Mouse (Mus musculus): ENCODE data around the gene Trp53. TPM values are rescaled to one million over a fixed set of nuclear protein-coding genes. Genes with fewer than 3 reads are reported as not detected.

The Trp53 gene
- polyA plus RNA-seq, 1 experiment from 2014 or later: 117 TPM

DNA sequence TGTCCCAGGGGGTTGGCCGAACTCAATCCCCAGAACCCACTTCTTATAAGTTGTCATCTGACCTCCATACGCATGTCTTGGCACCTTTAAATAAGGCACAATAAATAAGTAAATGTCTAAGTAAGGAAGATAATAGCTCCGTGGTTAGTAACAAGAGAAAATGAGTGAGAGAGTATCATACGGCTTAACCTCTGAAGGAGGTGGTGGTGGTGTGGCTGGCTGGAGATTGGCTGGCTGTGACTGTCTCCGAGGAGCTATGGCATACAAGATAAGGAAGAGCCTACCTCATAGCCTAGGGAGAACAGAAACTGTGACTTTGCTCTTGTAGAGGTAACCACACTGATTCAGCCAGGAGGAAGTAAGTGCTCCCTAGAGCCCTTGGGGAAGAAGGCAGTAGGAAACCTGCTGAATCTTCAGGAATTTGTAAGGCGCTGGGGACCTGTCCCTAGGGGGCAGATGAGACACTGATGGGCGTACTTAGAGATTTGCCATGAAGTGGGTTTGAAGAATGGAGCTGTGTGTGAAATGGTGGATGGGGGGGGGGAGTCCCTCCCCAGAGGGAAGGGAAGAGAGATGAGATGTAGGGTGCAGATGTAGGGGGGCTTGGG lies 5.7 kb downstream of the Trp53 start:
- Histone ChIP-seq H3K27ac (replicated peaks) (no peak overlapping the region), H3K4me2 (replicated peaks) (no peak overlapping the region), H3K4me3 (no peak overlapping the region), H3K27me3 (no peaks in the 10 kb centered on the region), H3K9ac (replicated peaks) (no peak overlapping the region), H3K4me1 (peaks cover 12% of the 10 kb centered on the region), H3K36me3 (peaks cover 44% of the 10 kb centered on the region), H3K9me3 (no peaks in the 10 kb centered on the region)
- ATAC-seq (ENCODE audit: low FRiP score, low read depth): no peak
- 86% methylated on average over 7 of the region's 7 CpGs for WGBS

DNA sequence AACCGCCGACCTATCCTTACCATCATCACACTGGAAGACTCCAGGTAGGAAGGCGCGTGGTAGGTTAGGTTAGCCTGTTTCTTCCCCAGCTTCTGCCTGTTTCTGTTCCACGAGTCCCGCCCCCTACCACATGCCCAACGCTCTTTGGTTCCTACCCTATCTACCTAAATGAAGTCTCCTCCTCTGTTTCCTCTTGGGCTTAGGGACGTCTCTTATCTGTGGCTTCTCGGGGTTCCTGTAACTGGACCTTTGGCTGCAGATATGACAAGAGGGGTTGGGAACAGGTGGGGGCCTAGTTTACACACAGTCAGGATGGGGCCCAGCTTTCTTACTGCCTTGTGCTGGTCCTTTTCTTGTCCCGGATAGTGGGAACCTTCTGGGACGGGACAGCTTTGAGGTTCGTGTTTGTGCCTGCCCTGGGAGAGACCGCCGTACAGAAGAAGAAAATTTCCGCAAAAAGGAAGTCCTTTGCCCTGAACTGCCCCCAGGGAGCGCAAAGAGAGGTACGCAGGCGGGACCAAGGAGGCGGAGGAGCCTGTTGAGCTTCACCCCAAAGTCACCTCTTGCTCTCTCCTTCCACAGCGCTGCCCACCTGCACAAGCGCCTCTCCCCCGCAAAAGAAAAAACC lies 9.2 kb downstream of the Trp53 start:
- H3K9me3 ChIP-seq: no peaks in the 10 kb centered on the region
- no peak overlapping the region for H3K27ac ChIP-seq (replicated peaks)
- no peak overlapping the region for H3K4me2 ChIP-seq (replicated peaks)
- no peak for ATAC-seq (ENCODE audit: low FRiP score, low read depth)
- 94% methylated on average over 22 of the region's 22 CpGs for WGBS
- H3K36me3 ChIP-seq: peaks cover 63% of the 10 kb centered on the region
- H3K4me1 ChIP-seq: 0 out of 2 replicates have a peak, but pooled peaks cover 4% of the 10 kb centered on the region
- H3K27me3 ChIP-seq: no peaks in the 10 kb centered on the region
- no peak overlapping the region for H3K9ac ChIP-seq (replicated peaks)
- no peak overlapping the region for H3K4me3 ChIP-seq

DNA sequence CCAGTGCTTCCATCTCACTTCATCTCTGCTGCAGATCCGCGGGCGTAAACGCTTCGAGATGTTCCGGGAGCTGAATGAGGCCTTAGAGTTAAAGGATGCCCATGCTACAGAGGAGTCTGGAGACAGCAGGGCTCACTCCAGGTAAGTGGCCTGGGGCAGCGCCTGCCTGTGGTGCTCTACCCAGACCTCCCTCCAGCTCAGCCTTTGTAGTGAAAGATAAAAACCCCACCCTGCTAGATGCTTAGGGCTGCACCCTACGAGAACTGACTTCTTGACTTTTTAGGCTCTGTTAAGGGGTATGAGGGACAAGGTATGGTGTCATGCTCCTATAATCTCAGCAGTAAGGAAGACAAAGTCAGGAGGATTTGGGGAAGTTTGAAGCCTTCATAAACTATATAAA lies 10.5 kb downstream of the Trp53 start:
- no peak overlapping the region for H3K9ac ChIP-seq (replicated peaks)
- ATAC-seq (ENCODE audit: low FRiP score, low read depth): no peak
- 91% methylated on average over 8 of the region's 8 CpGs for whole genome bisulfite sequencing
- no peak overlapping the region for H3K4me2 ChIP-seq (replicated peaks)
- no peaks in the 10 kb centered on the region for H3K27me3 ChIP-seq
- no peaks in the 10 kb centered on the region for H3K9me3 ChIP-seq
- H3K27ac ChIP-seq (replicated peaks): no peak overlapping the region
- no peak overlapping the region for H3K4me3 ChIP-seq
- H3K36me3 ChIP-seq: peaks cover 63% of the 10 kb centered on the region
- no peaks in the 10 kb centered on the region for H3K4me1 ChIP-seq

DNA sequence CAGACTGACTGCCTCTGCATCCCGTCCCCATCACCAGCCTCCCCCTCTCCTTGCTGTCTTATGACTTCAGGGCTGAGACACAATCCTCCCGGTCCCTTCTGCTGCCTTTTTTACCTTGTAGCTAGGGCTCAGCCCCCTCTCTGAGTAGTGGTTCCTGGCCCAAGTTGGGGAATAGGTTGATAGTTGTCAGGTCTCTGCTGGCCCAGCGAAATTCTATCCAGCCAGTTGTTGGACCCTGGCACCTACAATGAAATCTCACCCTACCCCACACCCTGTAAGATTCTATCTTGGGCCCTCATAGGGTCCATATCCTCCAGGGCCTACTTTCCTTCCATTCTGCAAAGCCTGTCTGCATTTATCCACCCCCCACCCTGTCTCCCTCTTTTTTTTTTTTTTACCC lies 11.3 kb downstream of the Trp53 start:
- Histone ChIP-seq H3K36me3 (peaks cover 63% of the 10 kb centered on the region), H3K27me3 (no peaks in the 10 kb centered on the region), H3K4me3 (no peak overlapping the region), H3K9ac (replicated peaks) (no peak overlapping the region), H3K4me2 (replicated peaks) (no peak overlapping the region), H3K9me3 (no peaks in the 10 kb centered on the region), H3K27ac (replicated peaks) (no peak overlapping the region), H3K4me1 (no peaks in the 10 kb centered on the region)
- ATAC-seq (ENCODE audit: low FRiP score, low read depth): no peak
- 87% methylated on average over 3 of the region's 3 CpGs for WGBS

DNA sequence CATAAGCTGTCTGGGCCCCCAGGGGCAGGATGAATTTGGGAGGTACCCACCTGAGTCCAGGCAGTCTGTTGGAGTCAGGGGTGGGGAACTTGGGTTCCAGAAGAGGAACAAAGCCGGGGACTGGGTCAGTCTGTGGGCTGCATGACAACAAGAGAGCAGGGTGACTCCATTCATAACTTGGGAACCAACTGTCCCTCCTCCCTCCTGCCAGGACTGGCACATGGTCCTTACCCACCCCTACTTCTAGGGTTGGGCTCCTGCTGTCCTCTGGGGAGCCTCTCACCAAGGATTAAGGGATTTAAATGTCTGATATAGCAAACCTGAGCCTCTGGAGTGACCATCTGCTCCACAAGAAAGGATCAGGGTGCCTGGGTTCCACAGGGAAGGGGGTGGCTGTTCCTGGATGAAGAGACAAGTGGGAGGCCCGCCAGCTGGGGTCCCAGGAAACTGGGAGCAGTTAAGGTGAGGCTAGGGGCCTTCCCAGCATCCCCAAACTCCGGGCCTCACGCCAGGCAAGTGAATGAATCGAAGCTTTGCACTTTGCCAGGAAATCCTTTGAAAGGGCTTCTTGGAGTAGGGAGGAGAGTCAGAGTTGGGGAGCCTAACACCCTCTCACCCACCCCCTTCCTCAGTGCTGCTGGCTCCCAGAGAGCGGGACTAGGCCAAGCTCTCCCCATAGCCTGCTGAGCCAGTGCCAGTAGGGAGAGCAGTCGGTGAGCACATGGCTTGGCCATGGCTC lies 11.9 kb downstream of the Trp53 start:
- Histone ChIP-seq H3K9ac (replicated peaks) (no peak overlapping the region), H3K36me3 (peaks cover 56% of the 10 kb centered on the region), H3K27me3 (no peaks in the 10 kb centered on the region), H3K4me3 (no peak overlapping the region), H3K9me3 (no peaks in the 10 kb centered on the region), H3K4me1 (no peaks in the 10 kb centered on the region), H3K4me2 (replicated peaks) (no peak overlapping the region), H3K27ac (replicated peaks) (0 out of 2 replicates have a peak overlapping the region, but pooled peaks have one; percentile 35)
- no peak for ATAC-seq (ENCODE audit: low FRiP score, low read depth)
- 73% methylated on average over 7 of the region's 7 CpGs for WGBS

DNA sequence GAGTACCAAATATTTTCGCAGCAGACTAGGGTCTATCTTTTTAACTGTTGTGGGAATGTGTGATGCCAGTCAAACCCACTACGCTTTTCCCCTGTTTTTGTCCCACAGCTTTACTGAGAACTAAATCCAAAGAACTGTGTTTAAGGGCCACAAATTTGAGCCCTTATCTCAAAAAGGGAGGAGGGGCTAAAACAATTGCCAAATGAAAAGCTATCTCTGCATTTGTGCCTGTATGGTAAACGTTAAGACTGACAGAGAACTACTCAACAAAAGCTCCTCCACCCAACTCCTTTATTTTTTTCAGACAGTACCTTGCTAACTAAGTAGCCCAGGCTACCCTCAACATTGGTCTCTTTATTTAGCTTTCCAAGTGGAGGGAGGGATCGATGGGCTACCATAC lies 12.6 kb downstream of the Trp53 start:
- H3K9me3 ChIP-seq: no peaks in the 10 kb centered on the region
- no peaks in the 10 kb centered on the region for H3K27me3 ChIP-seq
- H3K4me1 ChIP-seq: no peaks in the 10 kb centered on the region
- no peak overlapping the region for H3K9ac ChIP-seq (replicated peaks)
- H3K4me2 ChIP-seq (replicated peaks): no peak overlapping the region
- no peak overlapping the region for H3K27ac ChIP-seq (replicated peaks)
- WGBS: 88% methylated on average over 4 of the region's 4 CpGs
- H3K36me3 ChIP-seq: peaks cover 49% of the 10 kb centered on the region
- ATAC-seq (ENCODE audit: low FRiP score, low read depth): no peak
- no peak overlapping the region for H3K4me3 ChIP-seq

DNA sequence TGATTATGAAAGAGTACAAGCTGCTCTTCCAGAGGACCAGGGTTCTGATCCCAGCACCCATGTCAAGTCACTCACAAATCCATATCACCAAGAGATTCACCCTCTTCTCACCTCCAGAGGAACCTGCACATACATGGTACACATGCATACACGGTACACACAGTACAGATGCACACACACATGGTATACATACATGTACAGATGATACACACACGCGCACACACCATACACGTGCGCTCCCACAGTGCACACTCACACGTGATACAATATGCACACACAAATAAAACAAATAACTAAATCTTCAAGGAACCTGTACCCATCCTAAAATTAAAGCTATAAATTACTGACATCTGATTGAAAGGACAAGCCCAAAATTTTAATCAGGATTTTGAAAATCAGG lies 14.7 kb downstream of the Trp53 start:
- H3K4me1 ChIP-seq: peaks cover 6% of the 10 kb centered on the region
- no peak overlapping the region for H3K27ac ChIP-seq (replicated peaks)
- H3K27me3 ChIP-seq: no peaks in the 10 kb centered on the region
- peaks cover 29% of the 10 kb centered on the region for H3K36me3 ChIP-seq
- H3K4me3 ChIP-seq: no peak overlapping the region
- no peak overlapping the region for H3K9ac ChIP-seq (replicated peaks)
- ATAC-seq (ENCODE audit: low FRiP score, low read depth): no peak
- H3K9me3 ChIP-seq: no peaks in the 10 kb centered on the region
- H3K4me2 ChIP-seq (replicated peaks): no peak overlapping the region
- 98% methylated on average over 6 of the region's 6 CpGs for WGBS

DNA sequence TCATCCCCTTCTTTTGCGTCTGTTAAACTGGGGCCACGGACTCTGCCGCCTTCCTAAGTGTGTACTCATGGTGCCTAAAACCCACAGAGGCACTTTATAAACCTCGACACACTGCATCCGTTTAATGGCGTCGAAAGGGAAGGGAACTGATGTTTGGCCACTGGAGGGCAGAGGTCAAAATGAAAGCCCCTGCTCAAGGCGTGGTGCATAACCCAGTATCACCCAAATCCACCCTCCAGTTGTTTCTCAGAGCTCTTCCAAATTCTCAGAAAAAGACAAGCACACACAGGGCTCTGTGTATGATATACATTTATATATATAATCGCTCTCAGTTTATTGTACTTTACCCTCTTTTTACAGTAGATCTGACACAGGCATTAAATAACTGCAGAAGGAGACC lies 19.3 kb downstream of the Trp53 start:
- Histone ChIP-seq H3K4me3 (no peak overlapping the region), H3K9ac (replicated peaks) (no peak overlapping the region), H3K4me1 (peaks cover 20% of the 10 kb centered on the region), H3K9me3 (no peaks in the 10 kb centered on the region), H3K36me3 (no peaks in the 10 kb centered on the region), H3K27me3 (peaks cover 10% of the 10 kb centered on the region), H3K4me2 (replicated peaks) (no peak overlapping the region), H3K27ac (replicated peaks) (no peak overlapping the region)
- ATAC-seq (ENCODE audit: low FRiP score, low read depth): no peak
- 5% methylated on average over 9 of the region's 9 CpGs for WGBS

DNA sequence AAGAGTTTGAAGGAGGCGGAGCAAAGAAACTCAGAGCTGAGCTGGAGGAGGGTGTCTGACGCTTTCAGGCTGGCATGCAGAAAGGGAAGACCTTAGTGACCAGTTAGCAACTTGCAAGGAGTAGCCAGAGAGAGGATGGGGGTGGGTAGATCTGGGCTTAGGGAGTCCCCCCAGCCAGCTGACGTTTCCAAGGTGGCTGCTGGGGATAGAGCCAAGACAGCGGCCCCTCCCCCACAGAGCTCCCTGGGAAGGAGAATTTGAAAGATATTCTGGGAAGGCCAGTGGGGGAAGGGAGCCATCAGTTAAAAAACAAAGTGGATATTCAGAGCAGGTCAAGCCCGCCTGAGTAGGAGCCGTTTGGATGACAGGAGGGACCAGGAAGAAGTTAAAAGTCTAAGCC lies 19.9 kb downstream of the Trp53 start:
- H3K4me1 ChIP-seq: peaks cover 26% of the 10 kb centered on the region
- no peak overlapping the region for H3K4me3 ChIP-seq
- H3K9ac ChIP-seq (replicated peaks): no peak overlapping the region
- peak overlapping the region; percentile 36 for H3K27ac ChIP-seq (replicated peaks)
- no peak for ATAC-seq (ENCODE audit: low FRiP score, low read depth)
- WGBS: 2% methylated on average over 6 of the region's 6 CpGs
- H3K4me2 ChIP-seq (replicated peaks): peak overlapping the region; percentile 29
- peaks cover 10% of the 10 kb centered on the region for H3K27me3 ChIP-seq
- no peaks in the 10 kb centered on the region for H3K36me3 ChIP-seq
- H3K9me3 ChIP-seq: no peaks in the 10 kb centered on the region

DNA sequence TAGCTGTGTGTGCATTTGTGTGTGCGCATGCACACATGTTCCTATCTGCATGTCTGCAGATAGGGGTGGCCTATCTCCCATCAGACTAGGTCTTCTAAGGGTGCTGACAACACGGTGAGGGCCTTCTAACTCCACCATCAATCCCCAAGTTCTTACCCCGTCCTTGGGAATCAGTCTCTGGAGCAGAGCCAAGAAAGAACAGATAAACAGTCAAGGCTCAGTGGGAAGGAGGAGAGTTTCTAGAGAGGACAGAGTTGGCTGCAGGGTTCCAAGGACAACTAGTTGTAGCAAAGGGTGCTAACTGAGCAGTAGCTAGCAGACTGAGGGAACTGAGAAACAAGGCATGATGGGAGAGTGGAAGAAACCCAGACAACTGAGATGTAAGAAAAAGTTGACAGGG lies 21.6 kb downstream of the Trp53 start:
- Histone ChIP-seq H3K27ac (replicated peaks) (no peak overlapping the region), H3K9ac (replicated peaks) (no peak overlapping the region), H3K4me1 (peaks cover 30% of the 10 kb centered on the region), H3K36me3 (no peaks in the 10 kb centered on the region), H3K4me3 (no peak overlapping the region), H3K4me2 (replicated peaks) (no peak overlapping the region), H3K27me3 (peaks cover 10% of the 10 kb centered on the region), H3K9me3 (no peaks in the 10 kb centered on the region)
- ATAC-seq (ENCODE audit: low FRiP score, low read depth): no peak
- WGBS: 86% methylated on average over 3 of the region's 3 CpGs

DNA sequence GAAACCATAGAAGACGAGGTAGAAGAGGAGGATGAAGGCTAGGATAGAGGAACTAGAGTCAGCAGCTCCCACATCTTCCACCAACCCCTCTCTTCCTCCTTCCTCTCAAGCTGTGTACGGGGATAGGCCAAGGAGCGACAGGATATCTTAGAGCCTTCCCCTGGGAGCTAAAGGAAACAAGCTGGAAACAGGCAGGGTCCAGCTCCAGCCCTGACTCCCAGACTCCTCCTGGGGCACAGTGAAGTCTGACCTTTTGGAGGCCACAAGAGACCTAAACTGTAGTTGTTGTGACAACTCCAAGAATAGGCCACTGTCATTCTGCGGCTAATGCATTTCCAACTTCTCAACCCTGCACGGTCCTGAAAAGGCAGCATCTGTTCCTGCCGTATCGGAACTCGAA lies 23.4 kb downstream of the Trp53 start:
- H3K27ac ChIP-seq (replicated peaks): no peak overlapping the region
- H3K4me3 ChIP-seq: no peak overlapping the region
- H3K27me3 ChIP-seq: peaks cover 10% of the 10 kb centered on the region
- no peak overlapping the region for H3K9ac ChIP-seq (replicated peaks)
- no peaks in the 10 kb centered on the region for H3K9me3 ChIP-seq
- WGBS: 86% methylated on average over 8 of the region's 8 CpGs
- ATAC-seq (ENCODE audit: low FRiP score, low read depth): no peak
- no peaks in the 10 kb centered on the region for H3K36me3 ChIP-seq
- H3K4me2 ChIP-seq (replicated peaks): peak overlapping the region; percentile 100; the same call in 1 of the 2 replicates
- H3K4me1 ChIP-seq: peaks cover 30% of the 10 kb centered on the region

DNA sequence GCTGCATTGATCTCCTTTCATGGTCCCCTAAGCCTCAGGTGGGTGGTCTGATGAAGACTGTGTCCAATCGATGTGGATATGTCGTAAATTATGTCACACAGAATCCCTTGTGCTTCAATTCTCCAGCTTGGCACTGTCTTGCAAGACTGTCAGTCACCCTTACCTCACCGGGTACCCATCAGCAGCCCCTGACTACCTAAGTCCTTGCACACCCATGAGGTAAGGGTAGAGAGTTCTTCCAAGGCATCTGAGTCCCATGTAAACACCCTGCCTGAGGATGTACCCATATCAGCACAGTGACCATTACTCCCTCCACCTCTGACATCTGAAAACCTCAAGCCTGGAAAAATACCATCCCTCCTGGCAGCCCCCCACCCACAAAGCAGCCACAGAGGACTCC lies 24.2 kb downstream of the Trp53 start:
- Histone ChIP-seq H3K27me3 (peaks cover 14% of the 10 kb centered on the region), H3K27ac (replicated peaks) (no peak overlapping the region; the same call in 1 of the 2 replicates), H3K4me1 (peaks cover 29% of the 10 kb centered on the region), H3K9ac (replicated peaks) (peak overlapping the region; percentile 73), H3K4me2 (replicated peaks) (peak overlapping the region; percentile 100), H3K4me3 (peak overlapping the region; percentile 66), H3K36me3 (no peaks in the 10 kb centered on the region), H3K9me3 (no peaks in the 10 kb centered on the region)
- WGBS: 63% methylated on average over 3 of the region's 3 CpGs
- ATAC-seq (ENCODE audit: low FRiP score, low read depth): no peak
